Mouse (Mus musculus): ENCODE results near the gene Gm20388.

DNA sequence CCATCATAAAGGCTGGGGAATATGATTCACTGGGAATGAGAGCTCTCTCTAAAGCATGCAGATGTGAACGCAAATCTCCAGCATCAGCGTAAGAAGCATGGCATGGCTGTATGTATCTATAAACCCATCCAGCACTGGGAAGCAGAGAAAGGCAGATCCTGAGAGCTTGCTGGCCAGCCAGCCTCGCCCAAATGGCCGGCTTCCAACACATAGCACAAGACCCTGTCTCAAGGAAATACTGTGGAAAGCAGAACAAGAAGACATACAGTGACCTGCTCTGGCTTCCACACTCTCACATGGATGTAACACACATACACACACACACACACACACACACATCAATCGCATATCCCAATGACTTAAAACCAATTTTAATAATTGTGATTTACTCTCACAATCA is 4252.6 kb downstream of the Gm20388 start:
- no peak for TF ChIP-seq CHD2 (IDR thresholded peaks at IDR 0.05; ENCODE audit: low read depth, low read length)
- TF ChIP-seq ZNF384 (IDR thresholded peaks at IDR 0.05; ENCODE audit: low read depth, low read length): no peak
- TF ChIP-seq ZC3H11A (IDR thresholded peaks at IDR 0.05; ENCODE audit: borderline replicate concordance, low read depth, low read length): no peak
- TF ChIP-seq MAFK (IDR thresholded peaks at IDR 0.05; ENCODE audit: insufficient read depth, low read depth, low read length): no peak
- no peak for TF ChIP-seq HCFC1 (IDR thresholded peaks at IDR 0.05; ENCODE audit: borderline replicate concordance, insufficient read depth, low read length)
